Mouse (Mus musculus) left cerebral cortex, postnatal 14 days (tissue): ENCODE measurements around the gene Ccdc33. TPM values are rescaled to one million over a fixed set of nuclear protein-coding genes. Genes with fewer than 3 reads are reported as not detected.

ENCODE experiments used
- DNase-seq, 2 experiments: peaks; one replicate each; pipeline ENCODE4 v3.0.0; 2021 to 2022; ENCODE audit warnings: low spot score in 2 of 2, mixed read lengths in 1 of 2
- intact Hi-C: fragments of 180-260 bp; cut with DNase I; formaldehyde crosslinking; loops from one replicate; pipeline ENCODE4 v1.15.1; 2025
- total RNA-seq, 2 experiments: library from RNA; stranded (reverse); gene quantifications; 2 replicates each; pipeline ENCODE4 v1.2.3; 2021

Gene Ccdc33
- total RNA-seq, 2 experiments from 2014 or later, result 0.42 to 1.3 TPM

DNA sequence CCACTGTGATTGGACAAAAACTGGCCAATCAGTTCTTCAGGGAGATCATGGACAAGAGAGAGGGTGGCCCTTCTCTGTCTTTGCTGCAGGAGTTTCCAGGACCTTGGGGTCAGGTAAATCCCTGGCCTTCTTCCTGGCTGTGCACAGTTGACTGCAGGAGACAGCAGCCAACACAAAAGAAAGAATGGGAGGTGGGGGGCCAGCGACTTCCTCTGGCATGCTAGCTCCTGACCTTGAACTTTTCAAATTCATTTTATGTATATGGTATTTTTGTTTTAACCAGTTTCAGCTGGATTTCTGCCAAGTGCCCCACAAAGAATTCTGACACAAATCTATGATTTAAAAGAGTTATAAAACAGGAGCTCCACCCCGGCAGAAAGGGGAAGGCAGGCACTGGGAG lies 115.4 kb downstream of the Ccdc33 start:
- intact Hi-C loops, result no loop called here
- no peak for DNase-seq

DNA sequence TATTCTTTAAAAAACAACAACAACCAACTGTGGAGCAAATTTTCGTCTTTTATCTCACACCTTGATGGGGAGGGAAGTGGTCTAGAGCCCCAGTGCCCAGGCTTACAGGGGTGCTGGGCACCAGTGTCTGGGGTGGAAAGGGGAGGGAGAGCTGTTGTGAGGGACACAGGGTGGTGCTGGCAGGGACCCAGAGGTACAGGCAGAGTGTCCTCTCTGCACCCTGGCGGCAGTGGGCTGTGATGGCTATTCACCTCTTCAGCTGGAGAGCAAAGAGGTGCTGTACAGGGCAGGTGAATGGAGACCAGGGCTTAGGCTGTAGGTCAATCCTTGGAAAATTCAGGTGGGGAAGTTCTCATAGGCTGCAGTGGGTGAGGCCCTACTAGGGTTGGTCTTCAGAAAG lies 118.9 kb downstream of the Ccdc33 start:
- intact Hi-C loops, result loop anchor here (2.0 to 10.0 kb wide), 3 partner anchors 137 to 345 kb away; partner anchors contain the start of gene Csk
- DNase-seq, result no peak

DNA sequence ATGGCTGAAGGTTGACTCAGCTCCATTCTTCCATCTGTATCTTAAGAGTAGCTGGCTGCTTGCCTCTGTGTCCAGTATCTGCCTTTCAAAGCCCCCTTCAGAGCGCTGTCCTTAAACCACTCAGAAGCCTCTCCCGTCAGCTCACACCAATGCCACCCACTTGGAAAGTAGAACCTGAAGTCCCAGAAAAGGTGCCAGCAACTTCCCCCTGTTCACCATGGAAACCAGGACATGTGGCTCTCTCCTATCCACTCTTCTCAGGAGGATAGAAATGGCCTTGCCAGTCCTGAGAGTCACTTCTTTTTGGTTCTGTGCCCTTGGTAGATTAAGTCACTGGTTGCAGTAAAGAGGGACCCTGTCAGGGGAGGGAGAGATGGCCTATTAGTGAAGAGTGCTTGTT lies 119.9 kb downstream of the Ccdc33 start:
- peak in 1 of 2 experiments; percentile 87 for DNase-seq
- intact Hi-C loops, result loop anchor here (1.0 to 10.0 kb wide), 4 partner anchors 63 to 344 kb away; partner anchors contain the start of gene Csk

DNA sequence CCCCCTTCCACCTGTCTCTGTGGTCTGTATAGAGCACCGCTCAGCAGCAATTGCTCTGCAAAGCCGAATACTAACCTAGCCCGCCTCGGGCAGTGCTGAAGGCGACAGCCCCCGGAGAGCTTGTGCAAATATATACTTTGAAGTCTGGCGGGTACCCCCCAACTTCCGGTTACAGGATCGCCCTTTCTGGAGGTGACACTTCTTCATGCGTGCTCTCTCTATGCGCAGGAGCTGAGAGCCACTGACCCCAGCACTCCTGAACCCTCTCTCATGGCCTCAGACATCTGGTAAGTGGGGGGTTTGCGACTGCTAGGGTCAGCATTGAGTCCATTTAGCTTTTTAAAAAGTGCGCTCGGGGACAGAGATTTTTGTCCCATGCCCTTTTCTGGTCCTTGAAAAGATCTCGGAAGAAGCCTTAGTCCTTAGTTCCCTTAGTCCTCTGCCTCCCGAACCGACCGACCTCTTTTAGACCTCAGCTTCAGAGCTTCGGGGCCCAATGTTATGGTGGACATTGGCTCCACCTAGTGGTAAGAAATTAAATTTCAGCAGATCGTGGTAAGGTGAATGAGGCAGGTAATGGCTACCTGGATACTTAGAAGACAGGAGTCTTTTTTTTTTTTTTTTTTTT lies 120.5 kb downstream of the Ccdc33 start:
- intact Hi-C loops, result loop anchor here (1.0 to 10.0 kb wide), 4 partner anchors 63 to 343 kb away; partner anchors contain the start of gene Csk
- peak; percentile 76 to 81 for DNase-seq

DNA sequence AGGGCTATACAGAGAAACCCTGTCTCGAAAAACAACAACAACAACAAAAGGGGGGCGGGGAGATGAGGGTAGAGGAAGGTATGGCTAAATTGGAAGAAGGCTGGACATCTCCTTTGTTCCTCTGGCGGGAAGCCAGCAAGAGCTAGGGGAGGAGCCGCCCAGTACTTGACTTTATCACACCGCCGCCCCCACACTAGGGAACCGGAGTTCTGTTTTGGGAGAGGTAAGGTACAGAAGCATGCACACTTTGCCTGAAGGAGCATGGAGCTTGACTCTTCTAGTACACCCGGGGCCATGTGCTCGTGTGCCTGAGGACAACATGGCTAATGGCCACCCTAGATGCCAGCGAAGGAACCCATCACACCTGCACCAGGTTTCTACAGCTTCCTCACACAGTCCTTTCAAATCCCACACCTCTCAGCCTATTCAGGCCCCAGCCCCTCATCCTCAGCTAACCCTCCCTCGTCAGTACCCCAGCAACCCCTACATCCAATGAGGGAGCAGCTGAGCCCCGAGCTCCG lies 121.1 kb downstream of the Ccdc33 start:
- peak in 1 of 2 experiments; percentile 65 for DNase-seq
- intact Hi-C loops, result loop anchor here (1.0 to 10.0 kb wide), 4 partner anchors 62 to 343 kb away; partner anchors contain the start of gene Csk

DNA sequence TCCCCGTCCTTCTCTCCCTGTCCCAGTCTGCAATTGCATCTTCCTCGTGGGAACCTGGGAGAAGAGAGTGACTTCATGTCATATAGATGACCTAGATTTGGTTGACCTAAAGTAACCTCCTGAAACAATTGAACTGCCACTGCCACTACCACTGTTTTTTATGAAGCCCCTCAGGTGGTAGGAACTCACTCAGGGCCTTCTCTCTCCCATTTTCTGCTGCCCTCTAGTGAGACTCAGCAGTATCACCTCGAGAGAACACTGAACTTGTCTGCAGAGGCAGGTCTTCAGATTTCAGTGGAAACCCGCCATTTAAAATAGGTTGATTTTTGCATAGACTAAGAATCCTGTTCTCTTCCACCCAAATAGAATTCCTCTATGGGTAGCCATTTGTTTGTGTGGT lies 123.3 kb downstream of the Ccdc33 start:
- DNase-seq, result peak; percentile 56 to 57
- intact Hi-C loops, result loop anchor here (2.0 to 10.0 kb wide), 3 partner anchors 60 to 340 kb away; partner anchors contain the start of gene Csk

DNA sequence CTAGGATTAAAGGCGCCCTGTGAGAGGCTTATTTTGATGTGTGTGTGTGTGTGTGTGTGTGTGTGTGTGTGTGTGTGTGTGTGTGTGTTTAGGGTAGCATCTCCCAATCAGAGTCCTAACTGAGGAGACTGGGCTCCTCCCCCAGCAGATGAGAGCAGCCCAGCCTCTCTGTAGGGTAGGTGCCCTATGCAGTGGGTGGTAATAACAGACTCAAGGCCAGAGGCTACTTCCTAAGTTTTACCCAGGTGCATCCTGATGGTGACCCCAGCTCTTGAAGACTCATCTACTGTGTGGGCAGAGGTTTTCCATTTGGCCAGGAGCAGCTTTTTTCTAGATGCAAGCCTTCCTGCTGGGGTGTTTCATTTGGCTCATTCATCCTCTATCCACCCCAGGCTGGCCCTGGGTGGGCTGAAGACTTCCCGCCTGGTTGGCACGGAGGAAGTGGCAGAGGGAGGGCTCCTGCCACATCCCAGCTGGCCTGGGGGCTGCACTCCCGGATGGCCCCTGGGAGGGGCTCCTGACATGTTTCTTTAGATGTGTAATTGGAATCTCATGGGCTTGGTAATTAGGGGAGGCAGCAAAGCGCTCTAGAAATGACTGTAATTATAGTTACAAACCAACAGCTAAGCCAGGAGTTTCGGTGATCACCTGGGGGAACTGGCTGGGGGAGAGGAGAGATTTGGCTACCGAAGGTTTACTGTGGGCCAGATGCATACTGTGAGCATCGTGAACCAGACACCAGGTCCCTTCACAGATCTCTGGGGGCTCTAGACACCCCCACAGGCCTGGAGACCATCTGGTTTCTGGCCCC lies 125.6 kb downstream of the Ccdc33 start:
- intact Hi-C loops, result loop anchor here (10.0 kb wide), 1 partner anchor 338 kb away; the partner anchor contains the start of gene Csk
- DNase-seq, result no peak

DNA sequence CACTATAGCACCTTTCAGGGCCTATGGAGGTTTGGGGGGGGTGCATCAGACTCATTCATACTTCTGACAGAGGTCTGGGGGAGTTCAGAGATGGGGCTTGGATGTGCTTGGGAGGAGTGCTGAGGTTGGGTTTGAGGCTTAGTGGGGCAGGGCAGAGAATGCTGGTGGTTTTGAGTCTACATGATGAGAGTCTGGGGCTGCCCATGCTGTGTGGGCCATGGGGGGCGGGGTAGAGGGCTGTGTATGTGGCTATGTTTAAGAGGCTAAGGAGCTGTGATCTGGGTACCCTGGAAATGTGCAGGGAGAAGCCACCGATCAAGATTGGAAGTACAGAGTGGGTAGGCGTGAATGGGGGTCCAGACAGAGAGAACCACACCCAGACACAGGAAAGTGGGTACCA lies 126.6 kb downstream of the Ccdc33 start:
- intact Hi-C loops, result loop anchor here (10.0 kb wide), 1 partner anchor 337 kb away; the partner anchor contains the start of gene Csk

DNA sequence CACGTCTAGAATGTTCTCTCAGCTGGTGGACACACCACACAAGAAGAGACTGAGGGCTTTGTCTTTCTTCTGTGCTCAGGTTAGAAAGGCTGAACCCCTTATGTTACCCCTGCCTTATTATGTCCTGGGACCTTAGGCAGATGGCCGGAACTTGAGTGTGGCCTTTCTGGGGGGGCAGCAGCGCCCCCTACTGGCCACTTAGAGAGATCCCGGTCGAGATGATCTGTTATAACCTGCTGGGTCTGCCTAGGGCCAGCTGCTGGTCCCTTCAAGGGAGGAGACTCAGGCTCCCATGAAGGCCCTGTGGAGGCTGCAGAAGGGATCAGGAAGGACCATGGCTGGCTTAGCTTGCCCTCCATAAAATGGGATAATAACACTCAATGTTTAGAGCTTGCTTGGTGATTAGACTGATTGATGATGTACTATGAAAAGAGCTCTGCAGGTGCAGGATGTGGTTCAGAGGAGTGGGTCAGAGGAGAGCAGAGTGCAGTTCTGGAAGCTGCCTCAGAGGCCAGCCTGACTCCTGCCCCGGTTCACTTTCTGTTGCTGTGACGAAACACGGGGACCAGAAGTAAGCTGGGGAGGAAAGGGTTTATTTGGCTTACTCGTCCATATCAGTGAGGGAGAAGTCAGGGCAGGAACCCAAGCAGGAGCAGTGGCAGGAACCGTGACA lies 128.0 kb downstream of the Ccdc33 start:
- no peak for DNase-seq
- intact Hi-C loops, result loop anchor here (2.0 to 10.0 kb wide), 2 partner anchors 44 to 336 kb away; partner anchors contain the start of gene Csk

More for the DNA sequence above, 126.6 kb downstream of the Ccdc33 start:
- DNase-seq, result no peak

DNA sequence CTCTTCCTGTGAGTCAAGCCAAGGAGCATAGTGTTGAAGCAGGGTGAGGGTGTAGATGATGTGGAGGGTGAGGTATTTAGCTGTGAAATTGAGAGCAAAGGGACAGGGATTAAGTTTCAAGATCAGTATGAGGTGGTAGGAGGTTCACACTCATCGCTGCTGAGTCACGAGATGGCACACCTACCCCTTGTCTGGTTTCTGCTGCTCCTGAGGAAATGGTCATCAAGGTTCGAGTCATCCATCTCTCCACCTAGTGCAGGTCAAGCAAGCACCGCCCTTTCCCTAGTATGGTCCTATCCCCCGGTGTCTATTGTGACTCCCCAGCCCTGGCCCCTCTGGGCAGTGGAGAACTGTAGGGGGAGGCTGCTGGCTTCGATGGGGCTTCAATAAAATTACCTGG lies 129.3 kb downstream of the Ccdc33 start:
- intact Hi-C loops, result no loop called here
- DNase-seq, result no peak

DNA sequence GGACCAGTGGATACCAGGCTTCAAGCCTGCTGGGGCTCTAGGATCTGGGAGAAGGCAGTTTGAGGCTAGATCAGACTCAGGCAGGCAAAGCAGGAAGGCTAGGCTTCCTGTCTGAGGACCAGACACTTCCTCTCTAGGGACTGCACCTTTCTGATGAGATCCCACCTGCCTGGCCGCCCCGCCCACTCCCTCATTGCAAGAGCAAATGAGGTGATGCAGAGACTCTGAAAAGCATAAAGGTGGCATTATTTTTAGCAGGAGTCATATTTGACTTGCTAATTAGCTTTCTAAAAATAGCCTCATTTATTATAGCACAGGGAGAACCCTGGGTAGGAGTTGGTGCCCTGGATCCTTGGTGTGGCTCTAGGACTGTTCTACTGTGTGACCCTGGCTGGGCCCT lies 130.5 kb downstream of the Ccdc33 start:
- DNase-seq, result no peak
- intact Hi-C loops, result no loop called here

DNA sequence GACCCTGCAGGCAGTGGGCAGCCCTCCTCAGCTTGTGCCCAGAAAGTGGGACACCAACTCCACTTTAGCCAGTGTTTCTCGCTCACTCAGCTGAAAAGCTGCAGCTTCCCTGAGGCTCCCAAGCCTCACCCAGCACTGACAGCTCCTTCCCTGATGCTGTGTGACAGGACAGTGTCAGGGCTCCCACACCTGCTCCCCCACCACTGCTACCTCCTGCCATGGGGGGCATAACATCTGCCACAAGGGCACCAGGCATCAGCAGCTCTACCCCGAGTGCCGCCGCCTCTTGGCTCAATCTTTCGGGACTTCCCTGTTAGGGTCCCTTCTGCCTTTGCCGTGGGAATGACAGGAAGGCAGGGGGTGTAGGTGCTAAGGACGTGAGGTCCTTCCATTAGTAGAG lies 132.3 kb downstream of the Ccdc33 start:
- DNase-seq, result no peak

DNA sequence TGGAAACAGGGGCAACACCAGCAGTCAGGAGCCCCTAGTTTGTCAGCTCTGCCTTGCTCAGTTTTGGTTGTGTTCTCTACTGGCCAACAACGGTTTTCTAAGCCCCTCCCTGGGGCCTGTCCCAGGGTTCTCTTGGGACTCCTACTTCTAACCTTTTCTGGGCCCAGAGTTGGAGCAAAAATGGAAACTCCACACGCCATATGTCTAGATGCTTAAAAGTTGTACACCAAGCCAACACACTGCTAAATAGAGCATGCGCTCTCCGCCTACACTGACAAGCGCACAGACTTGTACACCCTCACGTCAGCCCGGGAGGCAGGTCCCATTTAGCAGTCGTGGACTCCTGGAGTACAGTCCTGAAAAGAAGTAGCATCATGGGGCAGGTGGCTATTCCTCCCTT lies 133.3 kb downstream of the Ccdc33 start:
- intact Hi-C loops, result no loop called here

More for the DNA sequence above, 132.3 kb downstream of the Ccdc33 start:
- intact Hi-C loops, result no loop called here

DNA sequence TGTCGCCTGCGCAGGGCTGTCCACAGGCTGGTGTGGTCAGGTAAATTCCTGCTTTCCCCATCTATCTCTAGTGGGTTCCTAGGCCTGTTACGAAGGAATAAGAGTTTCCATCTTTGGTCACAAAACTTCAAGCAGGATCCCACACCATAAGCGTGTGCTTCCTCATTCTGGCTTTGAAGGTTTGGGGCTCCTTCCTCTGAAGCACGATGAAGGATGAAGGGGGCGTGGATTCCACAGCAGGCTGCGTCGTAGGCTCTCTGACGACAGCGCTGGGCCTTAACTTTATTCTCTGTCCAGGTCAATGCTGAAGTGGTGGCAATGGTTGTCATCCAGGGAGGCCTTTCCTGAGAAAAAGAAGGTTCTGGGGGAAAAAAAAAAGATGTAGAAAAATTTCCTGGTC lies 138.1 kb downstream of the Ccdc33 start:
- DNase-seq, result no peak
- intact Hi-C loops, result no loop called here

More for the DNA sequence above, 133.3 kb downstream of the Ccdc33 start:
- DNase-seq, result peak; percentile 72 to 80

DNA sequence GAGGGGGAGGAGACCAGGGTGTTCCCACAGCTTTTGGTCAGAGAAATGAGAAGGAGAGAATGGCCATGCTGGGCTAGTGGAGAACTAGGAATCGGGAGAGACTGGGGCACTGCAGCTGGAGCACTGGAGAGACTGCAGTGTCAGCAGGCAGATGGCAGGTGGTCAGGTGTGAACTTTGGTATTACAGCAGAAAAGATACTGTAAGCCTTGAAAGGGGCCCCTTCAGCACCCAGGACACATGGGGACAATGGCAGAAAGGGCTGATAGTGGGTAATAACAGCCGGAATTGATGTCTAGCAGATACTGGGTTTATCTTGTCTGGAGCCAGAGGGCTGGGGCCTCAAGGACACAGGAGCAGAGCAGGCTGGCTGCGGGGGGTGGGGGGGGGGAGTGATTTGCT lies 139.8 kb downstream of the Ccdc33 start:
- intact Hi-C loops, result no loop called here
- DNase-seq, result no peak

Other genes with a start within 250 kb of the Ccdc33 start
- 100 to 1,000 TPM; 107 to 112 TPM for gene Ubl7, start 207.8 kb downstream of the Ccdc33 start, total RNA-seq
- gene Sema7a, start 178.7 kb downstream of the Ccdc33 start, total RNA-seq, result 100 to 1,000 TPM; 126 to 148 TPM
- 1 to 10 TPM; 5.2 to 5.7 TPM for gene Cyp11a1, start 112.4 kb downstream of the Ccdc33 start, total RNA-seq
- 10 to 100 TPM in 1 of 2 experiments, 1 to 10 TPM in 1; 7.7 to 10.4 TPM for gene Stra6, start 55.0 kb downstream of the Ccdc33 start, total RNA-seq
- 10 to 100 TPM; 15.8 to 16.2 TPM for gene Islr, start 85.5 kb upstream of the Ccdc33 start, total RNA-seq
- 10 to 100 TPM; 86.1 to 99.6 TPM for gene Islr2, start 85.5 kb upstream of the Ccdc33 start, total RNA-seq
- gene Pml, start 131.0 kb upstream of the Ccdc33 start, total RNA-seq, result 10 to 100 TPM; 12.2 to 13.6 TPM
- 10 to 100 TPM; 71.8 to 76.7 TPM for gene Stoml1, start 134.3 kb upstream of the Ccdc33 start, total RNA-seq
- gene Loxl1, start 194.4 kb upstream of the Ccdc33 start, total RNA-seq, result 1 to 10 TPM; 3.4 to 3.8 TPM